Mouse (Mus musculus) testis, adult 2 months (tissue): ENCODE measurements around the gene Kcnd3.

Experiments used
- CTCF ChIP-seq: fragments of 200-500 bp; IDR thresholded peaks from 2 replicates; pipeline ENCODE4 v1.5.1; 2012; ENCODE audit warnings: low read depth, mild to moderate bottlenecking, inconsistent platforms, low read length, moderate library complexity; ENCODE audit not compliant: control insufficient read depth, insufficient read depth, insufficient replicate concordance
- POLR2A ChIP-seq: fragments of 200-500 bp; IDR thresholded peaks from 2 replicates; pipeline ENCODE4 v1.6.1; 2012; ENCODE audit warnings: low read depth, mild to moderate bottlenecking, inconsistent platforms, low read length, moderate library complexity; ENCODE audit not compliant: control insufficient read depth

DNA sequence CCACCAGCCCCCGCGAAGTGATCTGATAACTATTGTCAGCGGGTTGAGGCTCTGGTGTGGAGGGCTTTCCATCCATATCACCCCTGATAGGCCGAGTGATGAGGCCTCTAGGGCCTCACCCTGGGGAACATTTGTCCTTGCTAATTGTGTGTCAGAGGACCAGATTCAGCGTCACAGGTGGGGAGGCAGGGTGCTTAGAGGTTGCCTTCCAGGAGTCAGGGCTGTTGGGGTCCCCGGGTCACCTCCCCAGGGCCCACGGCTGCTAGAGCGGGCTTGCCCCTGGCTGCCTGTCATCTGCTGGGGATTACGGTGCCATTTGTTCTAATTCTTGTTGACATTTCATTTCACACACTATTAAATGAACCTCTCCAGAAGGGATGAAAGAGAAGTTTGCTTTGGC is 42.8 kb downstream of the Kcnd3 start:
- TF ChIP-seq CTCF: no peak
- no peak for TF ChIP-seq POLR2A
